Mouse (Mus musculus) adrenal gland, postnatal 14 days (tissue): ENCODE measurements at regions not wholly inside any gene's neighbourhood (a gene's known extent, or its start where the extent isn't known, plus 50 kb on each side); places are given as distances from the start of the nearest gene placed in this dataset.

ENCODE experiments used
- DNase-seq: peaks from one replicate; pipeline ENCODE4 v3.0.0; 2021; ENCODE audit warnings: mixed read lengths

DNA sequence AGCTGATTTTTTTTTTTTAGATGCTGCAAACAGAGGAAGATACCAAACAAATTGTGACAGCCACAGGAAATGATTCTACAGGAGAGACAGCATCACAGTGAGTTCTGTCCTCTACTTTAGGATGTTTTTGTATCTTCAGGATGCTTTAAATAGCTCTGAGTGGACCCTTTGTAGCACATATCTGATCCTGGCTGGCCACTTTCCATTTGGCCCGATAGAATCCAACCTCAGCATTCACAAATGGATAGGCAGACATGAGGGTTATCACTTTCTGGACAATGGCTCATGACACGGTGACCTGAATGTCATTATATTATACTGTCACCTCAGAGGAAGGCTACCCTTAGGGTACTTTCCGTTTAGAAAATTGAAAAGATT is 379.3 kb downstream of the Gm10295 start:
- DNase-seq, result peak; percentile 29

DNA sequence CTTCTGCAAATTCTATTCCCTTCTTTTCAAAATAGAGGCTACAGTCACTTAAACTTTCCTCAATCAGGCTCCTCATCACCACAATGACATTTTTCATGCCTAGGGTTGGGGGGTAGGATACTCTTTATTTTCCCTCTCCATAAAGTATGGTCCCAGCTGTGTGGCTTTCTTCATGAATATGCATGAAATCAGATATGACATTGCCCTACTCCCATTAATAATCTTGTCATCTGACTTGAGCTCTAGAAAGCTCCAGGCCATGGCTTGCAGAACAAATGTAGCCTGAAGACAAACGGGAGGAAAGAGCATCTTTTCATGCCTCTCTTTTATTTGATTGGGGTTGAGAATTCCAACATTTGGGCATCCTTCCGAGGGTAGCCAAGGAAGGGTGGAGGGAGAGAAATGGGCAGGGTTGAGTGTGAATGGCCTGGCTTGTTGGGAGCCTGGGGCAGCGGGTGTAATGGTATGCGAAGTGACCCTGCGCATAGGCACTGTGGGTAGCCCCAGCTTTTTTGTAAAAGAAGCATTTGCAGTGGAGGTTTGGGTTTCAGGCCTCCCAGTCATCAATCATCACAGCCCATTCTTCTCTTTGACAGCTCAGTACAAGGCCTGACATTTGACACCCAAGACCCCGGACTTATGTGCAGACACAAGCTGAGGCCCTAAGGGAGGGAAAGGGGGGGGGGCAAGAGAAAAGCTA is 379.8 kb downstream of the Gm10295 start:
- DNase-seq, result peak; percentile 7

DNA sequence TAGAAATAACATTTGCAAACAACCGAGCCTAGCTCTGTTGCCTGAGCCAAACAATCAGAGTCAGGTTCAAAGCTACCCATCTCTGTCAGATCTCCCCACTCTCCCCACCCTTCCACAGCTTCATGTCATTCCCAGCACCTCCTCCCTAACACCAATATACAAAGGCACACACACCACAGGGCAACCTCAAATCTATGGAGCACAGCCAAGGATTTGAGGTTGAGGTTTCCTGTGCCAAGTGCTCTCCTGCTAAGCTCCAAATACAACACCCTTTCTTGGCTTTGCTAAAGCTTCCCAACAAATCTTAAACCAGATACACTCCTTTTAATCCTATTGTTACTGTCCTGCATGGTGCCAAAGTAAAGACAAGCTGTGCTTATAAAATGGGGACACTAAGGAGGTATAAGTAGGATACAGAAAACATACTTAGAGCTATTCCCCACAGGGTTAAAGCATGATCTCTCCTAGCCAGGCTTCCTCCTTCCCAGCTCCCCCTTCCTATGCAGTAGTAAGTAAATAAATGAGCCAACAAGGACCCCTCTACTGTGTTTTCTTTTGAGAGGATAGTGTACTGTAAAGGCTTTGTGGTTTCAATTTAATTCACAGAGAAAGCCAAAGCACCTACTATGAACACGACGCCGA is 398.8 kb downstream of the Gm10295 start:
- DNase-seq, result no peak

DNA sequence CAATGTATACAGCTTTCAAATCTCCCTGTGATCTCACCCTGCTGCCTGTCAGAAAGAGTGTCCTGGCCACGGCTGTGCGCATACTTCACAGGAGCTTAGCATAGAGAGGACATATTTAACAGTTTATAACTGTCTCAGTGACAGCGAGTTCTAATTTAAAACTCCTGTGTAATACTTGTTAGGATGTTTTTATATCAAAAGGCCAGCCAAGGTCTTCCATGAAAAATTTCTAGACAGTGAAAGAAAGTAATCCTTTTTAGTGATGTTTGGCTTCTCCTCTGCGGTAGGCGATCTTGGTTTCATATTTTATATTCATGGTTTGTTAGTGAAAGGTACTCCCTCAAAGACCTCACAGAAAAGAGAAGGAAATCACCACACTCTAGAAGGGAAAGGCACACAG is 403.0 kb downstream of the Gm10295 start:
- no peak for DNase-seq

DNA sequence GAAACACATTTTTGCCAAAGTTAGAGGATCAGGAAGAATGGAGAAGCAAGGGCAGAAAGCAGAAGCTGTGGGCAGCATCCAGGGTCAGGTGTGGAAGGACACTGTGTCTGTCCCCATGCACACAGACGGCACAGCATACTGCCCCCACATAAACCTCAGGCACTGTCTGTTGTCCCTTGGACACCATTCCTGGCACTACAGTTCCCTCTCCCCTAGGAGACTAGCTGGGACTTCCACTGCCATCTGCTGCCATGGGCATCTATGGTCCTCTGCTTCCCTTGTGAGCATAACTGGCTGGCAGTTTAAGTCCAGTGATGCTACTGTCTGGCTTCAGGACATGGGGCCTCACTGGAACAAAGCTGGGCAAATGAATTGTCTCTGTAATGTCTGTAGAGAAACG is 405.0 kb downstream of the Gm10295 start:
- no peak for DNase-seq

DNA sequence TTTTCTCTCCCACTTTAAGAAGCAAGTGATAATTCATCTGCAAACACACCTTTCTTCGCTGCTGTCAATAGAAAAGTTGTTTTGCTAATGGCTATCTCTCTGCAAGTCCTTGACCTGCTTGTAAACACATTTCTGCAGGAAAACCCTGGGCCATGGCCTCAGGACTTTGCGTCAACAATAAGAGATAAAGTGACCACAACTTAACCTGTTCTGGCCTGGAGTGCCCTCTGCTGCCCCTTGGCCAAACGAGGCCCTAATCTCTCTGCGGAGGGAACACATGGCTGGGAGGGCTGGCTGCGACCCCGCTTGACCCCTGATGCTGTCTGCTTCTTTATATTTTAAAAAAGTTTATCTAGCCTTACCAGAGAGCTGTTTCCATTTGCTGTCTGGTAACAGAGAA is 420.4 kb downstream of the Gm10295 start:
- no peak for DNase-seq

DNA sequence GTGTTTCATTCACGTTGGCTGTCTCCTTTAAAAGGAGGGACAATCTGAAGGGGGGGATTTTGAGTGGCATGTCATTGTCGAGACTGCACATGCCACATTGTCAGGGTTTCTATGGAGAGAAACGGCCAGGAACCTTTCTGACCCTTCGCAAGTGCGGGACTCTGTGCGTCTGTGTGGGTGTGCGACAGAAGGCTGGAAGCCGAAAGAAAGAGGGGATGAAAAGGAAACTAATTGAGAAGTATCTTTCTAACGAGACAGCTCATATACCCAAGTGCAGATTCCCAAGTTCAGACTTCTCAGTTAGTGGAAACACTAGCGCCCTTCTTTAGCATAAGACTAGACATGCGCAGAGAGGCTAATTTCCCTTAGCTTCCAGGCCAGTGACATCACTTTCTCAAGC is 421.4 kb downstream of the Gm10295 start:
- no peak for DNase-seq

DNA sequence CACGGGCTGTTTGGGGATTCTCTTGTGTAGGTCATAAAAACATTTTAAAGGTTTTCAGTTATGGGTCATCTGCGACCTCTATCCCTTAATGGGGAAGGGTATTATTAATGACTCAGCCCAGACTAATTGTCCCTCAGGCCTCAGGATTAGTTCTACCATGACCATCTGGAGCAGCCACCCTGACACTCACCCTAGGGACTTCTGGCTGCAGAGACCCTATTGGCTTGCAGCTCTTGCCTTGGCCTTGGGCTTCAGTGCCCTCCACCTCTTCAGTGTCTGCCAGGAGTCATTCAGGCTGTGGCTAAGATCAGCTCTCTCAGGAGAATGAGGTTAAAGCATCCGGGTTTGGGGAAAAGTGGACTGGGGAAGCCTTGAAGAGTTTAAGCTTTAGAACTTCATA is 423.3 kb downstream of the Gm10295 start:
- DNase-seq, result no peak

DNA sequence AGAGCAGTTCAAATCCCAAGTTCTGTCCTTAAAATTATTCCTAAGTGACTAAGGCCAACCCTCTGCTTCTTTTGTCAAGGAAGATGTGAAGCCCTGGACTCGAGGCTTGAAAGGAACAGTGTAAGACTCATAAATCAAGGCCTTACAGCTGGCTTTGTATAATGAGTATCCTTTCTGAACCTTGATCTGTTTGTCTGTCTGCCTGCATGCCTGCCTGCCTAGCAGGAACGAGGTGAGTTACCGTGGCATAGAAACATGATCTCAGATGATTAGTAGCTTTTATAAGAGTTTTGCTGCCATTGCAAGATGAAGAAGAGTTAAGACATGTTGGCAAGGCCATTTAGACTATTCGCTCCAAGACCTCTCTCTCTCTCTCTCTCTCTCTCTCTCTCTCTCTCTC is 434.3 kb downstream of the Gm10295 start:
- DNase-seq, result no peak

DNA sequence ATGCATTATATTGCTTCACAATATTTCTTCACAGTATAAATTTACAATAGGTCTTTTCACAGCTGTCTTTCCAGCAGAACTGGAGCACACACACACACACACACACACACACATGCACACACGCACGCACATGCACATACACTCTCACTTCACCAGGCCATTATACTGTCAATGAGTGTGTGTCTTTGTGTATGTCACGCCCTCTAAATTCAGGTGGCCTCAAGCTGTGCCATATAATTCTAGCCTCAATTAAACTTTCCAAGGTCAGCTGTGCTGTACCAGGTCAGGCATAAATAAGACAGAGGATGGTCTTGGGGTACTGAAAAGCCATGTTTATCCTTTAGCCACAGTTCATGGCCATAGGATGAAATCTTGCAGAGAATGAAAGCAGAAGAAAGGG is 442.4 kb downstream of the Gm10295 start:
- DNase-seq, result no peak

DNA sequence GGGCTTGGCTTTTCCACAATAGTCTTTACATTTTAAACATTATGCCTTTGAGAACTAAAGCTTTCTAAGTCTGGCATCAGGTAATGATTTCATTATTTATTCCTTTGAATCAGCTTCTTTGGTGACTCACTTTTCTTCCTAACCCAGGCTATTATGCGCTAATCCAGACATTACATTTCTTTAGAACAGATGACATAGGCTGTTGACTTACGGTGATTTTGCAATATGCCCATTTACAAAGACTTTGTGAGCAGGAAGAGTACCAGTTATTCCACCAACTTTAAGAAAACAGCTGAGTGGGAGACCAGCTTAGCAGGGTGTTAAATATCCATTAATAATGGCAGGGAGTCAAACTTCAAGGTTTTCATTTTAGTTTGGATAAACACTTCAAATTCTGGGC is 459.6 kb downstream of the Gm10295 start:
- DNase-seq, result no peak

DNA sequence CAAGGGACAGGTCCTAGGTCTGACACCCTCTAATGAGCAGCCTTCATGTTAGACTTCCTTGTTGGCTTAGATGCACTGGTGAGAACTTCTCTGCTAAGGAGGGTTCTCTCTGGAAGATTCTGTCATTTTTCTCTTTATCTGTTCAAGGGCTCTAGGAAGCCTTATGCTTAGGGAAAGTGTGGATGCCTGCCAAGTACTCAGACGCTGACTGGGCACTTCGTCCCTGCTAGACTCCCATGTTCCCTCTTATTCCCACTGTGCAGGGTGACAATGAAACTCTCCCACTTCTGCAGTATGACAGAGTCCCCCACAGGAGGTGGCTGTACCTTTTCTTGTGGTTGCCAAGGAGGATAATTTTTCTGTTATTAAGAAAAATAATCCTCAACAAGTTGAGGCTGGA is 470.8 kb downstream of the Gm10295 start:
- DNase-seq, result no peak

DNA sequence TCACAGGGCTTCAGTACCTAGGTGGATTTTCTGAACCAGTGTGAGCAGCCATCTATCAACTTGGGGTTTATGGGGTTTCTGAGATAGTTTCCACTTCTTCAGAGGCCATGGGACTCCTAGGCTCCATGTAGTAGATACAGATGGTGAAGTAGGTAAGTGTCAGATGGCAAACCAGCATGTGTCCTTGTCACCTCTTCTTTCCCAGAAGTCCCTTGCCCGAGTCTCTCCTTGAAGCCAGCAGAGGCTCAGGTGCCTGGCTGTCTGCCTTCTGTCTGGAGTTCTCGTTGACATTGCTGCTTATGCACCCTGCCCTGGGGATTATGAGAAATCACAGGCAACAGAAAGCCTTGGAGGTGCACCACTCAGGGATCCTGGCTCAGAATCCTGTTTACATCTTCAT is 476.9 kb downstream of the Gm10295 start:
- DNase-seq, result no peak

DNA sequence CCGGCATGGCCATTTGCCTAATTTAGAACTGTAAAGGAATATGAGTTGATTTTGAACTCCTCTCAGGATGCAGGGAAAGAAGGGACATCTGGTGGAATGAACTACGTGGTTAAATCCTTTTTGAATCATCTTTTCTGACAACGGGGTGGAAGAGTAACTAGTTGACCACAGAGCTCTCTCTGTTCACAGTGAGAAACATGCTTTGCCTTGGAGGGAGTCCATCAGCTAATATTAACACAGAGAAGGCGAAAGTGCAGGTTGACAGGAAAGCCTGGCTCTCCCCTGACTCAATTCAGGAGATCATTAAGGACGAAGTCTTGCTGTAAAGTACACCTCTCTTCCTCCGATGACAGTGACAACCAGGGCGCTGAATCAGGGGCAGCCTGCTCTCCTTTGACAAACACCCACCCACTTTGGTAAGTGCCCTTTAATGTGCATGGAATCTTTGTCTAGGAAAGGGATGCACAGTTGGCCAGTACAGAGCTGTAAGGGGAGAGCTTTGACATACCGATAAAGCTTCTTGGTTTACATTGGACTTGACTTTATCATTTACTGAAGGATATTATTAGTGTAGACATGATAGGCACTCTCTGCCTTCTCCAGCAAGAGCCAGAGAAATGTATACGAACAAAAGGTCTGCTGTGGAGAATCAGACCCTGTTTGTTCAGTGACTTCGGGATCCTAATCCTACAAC is 480.3 kb downstream of the Gm10295 start:
- no peak for DNase-seq

DNA sequence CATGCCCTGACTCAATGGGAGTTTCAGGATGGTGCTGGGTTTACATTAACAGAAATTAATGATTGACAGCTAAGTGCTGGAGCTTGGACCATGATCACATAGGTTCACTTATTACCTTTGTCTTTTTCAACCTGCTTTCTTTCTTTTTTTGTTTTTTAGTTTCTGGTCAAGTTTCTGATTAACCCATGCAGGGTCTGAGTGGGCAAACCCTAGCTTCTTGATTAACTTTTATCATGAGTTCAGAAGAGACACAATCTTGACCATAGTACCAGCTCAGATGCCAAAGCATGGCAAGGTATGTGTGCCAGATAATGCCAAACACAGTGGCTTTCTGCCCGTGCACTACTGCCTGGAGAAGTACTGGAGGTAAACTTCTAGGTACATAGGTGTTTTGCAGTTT is 482.2 kb downstream of the Gm10295 start:
- no peak for DNase-seq

DNA sequence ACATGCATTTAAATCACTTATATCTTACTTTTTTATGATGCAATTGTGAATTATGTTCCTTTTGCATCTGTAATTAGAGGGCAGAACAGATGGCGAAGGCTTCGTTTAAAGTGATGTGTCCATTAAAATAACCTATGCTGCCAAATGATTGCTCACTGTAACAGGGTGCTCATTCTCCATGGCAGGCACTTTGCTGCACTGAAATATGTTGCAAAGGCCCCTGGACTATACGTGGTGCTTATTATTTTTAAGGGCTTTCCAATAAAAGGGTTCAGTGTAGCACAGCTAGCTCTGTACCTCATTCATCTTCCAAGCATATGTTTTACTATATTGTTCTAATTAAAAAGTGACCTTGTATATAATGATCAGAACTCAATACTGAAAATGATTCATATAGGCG is 491.3 kb downstream of the Gm10295 start:
- DNase-seq, result no peak

DNA sequence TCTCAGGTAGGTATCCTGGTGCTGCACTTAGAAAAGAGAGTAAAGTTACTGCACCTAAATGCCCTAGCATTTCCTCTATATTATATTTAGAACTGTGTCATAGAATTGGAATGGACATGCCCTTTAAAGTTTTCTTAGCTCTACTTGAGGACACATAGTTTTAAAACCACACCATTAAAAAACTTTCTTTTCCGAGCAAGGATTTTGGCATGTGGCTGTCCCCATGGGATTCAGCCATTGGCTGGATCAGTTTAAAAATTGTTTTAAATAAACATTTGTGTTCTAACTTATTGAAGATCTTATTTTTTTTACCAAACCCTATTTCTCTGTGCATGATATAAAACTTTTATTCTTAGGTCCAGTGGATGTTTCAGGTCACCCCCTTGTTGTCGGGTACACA is 484.2 kb upstream of the Nr2f2 start:
- peak; percentile 9 for DNase-seq

DNA sequence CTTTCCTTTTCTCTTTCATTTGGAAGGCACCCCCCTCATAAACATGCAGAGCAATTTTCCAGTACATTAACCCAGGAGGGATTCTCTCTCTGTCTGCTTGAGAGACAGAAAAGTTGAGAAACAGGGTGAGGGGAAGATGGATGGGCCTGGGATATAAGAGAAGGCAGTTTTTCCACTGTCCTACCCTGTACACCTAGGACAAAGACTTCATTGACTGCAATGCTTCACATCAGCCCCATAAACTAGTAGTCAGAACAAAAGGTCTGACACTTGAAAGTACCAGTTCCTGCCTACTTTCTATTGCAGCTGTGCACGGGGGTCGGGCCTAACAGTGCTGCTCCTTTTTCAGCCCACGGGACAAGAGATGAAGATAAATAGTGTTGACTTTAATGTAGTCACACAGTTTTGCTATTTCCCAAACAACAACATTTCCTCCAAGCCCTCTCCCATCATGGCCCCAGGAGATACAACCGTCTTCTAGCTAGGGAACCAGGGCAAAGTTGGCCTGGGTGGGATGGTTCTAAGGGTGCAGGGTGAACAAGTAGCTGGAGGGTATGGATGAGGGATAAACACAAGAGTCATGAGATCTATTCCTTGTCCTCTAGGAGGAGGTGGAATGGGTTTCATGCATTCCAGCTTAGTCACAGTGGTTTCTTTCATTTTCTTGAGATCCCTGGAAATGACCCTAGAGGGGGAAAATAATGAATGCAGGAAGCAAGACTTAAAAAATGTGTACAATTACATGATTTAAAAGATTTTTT is 481.7 kb upstream of the Nr2f2 start:
- no peak for DNase-seq

DNA sequence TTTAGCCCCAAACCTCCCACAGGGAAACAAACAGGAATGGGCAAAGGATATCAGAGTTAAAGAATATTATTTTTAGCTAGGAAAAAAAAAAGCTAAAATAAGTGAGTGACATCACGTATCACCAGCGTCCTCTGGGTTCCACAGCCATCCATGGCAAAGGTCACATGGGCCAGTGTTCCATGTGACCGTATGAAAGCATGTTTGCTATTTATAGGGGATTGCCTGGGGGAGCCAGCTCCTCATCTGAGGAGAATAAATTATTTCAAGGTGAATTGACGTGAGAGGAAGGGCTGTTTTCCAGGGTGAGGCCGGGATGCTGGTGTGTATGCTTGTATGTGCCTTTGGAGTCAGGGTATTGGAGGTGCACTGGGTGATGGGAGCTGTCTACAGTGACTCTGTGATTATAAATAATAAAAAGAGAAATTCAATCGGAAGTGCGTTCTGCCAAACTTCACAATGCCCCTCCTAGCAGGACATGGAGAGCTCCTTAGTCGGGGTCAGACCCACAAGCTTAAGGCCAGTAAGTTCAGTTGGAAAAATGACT is 481.0 kb upstream of the Nr2f2 start:
- DNase-seq, result no peak

DNA sequence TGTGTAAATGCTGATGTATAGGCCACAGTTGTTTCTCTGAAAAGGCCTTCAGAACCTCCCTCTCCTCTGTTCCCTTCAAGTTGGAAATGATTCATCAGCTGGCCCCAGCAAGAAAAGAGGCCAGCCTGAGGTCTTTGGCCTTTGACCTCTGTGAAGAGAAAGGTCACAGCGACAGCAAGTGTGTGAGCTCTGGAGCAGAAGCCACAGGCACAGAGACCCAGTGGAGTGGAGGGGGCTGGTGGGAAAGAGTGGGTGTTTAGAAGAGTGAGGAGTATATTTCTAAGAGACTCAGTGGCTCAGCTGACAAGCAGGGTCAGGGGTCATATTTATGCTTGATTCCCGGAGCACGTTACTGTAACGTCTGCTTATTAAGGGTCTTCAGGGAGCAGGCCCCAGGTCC is 479.5 kb upstream of the Nr2f2 start:
- no peak for DNase-seq

DNA sequence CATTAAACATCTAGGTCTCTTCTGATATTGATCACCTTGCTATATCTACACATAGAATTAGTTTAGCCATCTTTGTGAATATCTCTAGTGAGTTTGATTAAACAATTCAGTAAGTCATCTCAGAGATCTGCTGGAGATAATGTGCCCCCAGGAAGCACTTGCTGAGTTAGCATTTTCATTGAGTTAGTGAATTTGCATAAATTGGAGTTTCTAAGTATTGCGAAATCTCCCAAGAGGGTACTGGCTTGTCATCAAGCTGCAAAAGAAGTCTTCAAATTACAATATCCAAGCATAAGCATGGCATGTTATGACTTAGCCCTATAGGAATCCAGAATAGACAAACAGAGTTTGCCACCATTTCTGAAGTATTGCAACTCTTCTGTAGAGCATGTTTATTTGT is 473.6 kb upstream of the Nr2f2 start:
- no peak for DNase-seq

DNA sequence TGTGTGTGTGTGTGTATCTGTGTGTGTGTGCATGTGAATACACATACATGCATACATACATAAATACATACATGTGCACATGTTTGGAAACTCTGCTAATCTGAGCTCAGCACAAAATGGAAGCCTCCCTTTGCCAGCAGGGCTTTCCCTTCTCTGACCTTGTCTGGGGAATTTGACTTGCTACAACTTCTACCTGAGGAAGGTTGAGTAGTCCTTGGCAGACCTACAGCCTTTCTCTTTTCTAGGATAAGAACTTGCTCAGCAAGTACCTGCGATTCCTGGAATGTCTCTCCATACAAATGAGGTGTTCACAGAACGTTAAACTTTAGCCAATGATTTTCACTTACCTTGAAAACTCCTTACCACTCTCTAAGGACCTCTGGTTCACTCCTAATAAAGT is 472.7 kb upstream of the Nr2f2 start:
- no peak for DNase-seq
